Mouse (Mus musculus) hindbrain, embryonic 12.5 days (tissue): Measurements from ENCODE around the gene Mmp24. TPM values are rescaled to one million over a fixed set of nuclear protein-coding genes. Genes with fewer than 3 reads are reported as not detected.

Experiments
- ATAC-seq: fragments of 200-750 bp; cut with Nextera tagmentation; 2 replicates; pipeline ENCODE4 v1.8.0; 2017; ENCODE audit warnings: moderate TSS enrichment; ENCODE audit not compliant: low FRiP score
- H3K27ac ChIP-seq: fragments of 300-500 bp; sonication (generic); 2 replicates; pipeline ENCODE4 v1.5.1; 2016; ENCODE audit warnings: mild to moderate bottlenecking
- H3K27me3 ChIP-seq: fragments of 300-500 bp; sonication (generic); 2 replicates; pipeline ENCODE4 v1.6.1; 2016; ENCODE audit warnings: mild to moderate bottlenecking
- H3K36me3 ChIP-seq: fragments of 300-500 bp; sonication (generic); 2 replicates; pipeline ENCODE4 v1.6.1; 2016; ENCODE audit warnings: mild to moderate bottlenecking
- H3K4me1 ChIP-seq: fragments of 300-500 bp; sonication (generic); 2 replicates; pipeline ENCODE4 v1.6.1; 2016
- H3K4me2 ChIP-seq: fragments of 300-500 bp; sonication (generic); replicated peaks from 2 replicates; pipeline ENCODE4 v1.6.1; 2016; ENCODE audit warnings: mild to moderate bottlenecking
- H3K4me3 ChIP-seq: fragments of 300-500 bp; sonication (generic); 2 replicates; pipeline ENCODE4 v1.5.1; 2016; ENCODE audit warnings: mild to moderate bottlenecking
- H3K9ac ChIP-seq: fragments of 300-500 bp; sonication (generic); 2 replicates; pipeline ENCODE4 v1.6.1; 2016; ENCODE audit warnings: mild to moderate bottlenecking, moderate library complexity
- H3K9me3 ChIP-seq: fragments of 300-500 bp; sonication (generic); replicated peaks from 2 replicates; pipeline ENCODE4 v1.6.1; 2016; ENCODE audit warnings: mild to moderate bottlenecking
- WGBS: fragments of 180-500 bp; shearing (Covaris S2); methylation state at CpG from one replicate; pipeline ENCODE4 v1.1.7; 2016; 5-methylcytosine and 5-hydroxymethylcytosine counted together
- polyA plus RNA-seq: library from polyadenylated mRNA; unstranded; fragments of >200 nt; fragmentation: Nextera tagmentation; extraction: Ambion mirVana; gene quantifications from 2 replicates; pipeline ENCODE4 v1.2.1, GENCODE M21; 2016

The Mmp24 gene
- polyA plus RNA-seq, 1 experiment from 2014 or later: 6.0 TPM

GRCm38 (mm10) chr2:155745487-155745886 is 29.7 kb upstream of the Mmp24 start:
- Histone ChIP-seq H3K9ac (no peak overlapping the region), H3K4me3 (no peak overlapping the region), H3K36me3 (no peaks in the 10 kb centered on the region), H3K4me1 (no peaks in the 10 kb centered on the region), H3K27me3 (no peaks in the 10 kb centered on the region), H3K27ac (no peak overlapping the region), H3K9me3 (no peaks in the 10 kb centered on the region), H3K4me2 (no peak overlapping the region)
- 68% methylated on average over 3 of the region's 3 CpGs for WGBS
- ATAC-seq: no peak

GRCm38 (mm10) chr2:155749394-155749793 is 25.7 kb upstream of the Mmp24 start:
- Histone ChIP-seq H3K9ac (no peak overlapping the region), H3K27me3 (peaks cover 11% of the 10 kb centered on the region), H3K27ac (no peak overlapping the region), H3K4me2 (no peak overlapping the region), H3K9me3 (no peaks in the 10 kb centered on the region), H3K36me3 (no peaks in the 10 kb centered on the region), H3K4me1 (peaks cover 7% of the 10 kb centered on the region; the same call in 1 of the 2 replicates), H3K4me3 (no peak overlapping the region)
- no peak for ATAC-seq
- WGBS: 91% methylated on average over 4 of the region's 4 CpGs

- Histone ChIP-seq H3K4me1 (peaks cover 7% of the 10 kb centered on the region; the same call in 1 of the 2 replicates), H3K4me3 (peak within 1 kb of the TSS; percentile 27), H3K4me2 (peak within 1 kb of the TSS; percentile 51), H3K9ac (peak within 1 kb of the TSS; percentile 40; the same call in 1 of the 2 replicates), H3K27me3 (peaks cover 11% of the 10 kb centered on the region), H3K27ac (no peak within 1 kb of the TSS), H3K9me3 (no peaks in the 10 kb centered on the region), H3K36me3 (no peaks in the 10 kb centered on the region)
- WGBS: 2% methylated on average over 25 of the region's 25 CpGs
- no peak for ATAC-seq
Observed at GRCm38 (mm10) chr2:155751014-155751786, 23.9 kb upstream of the Mmp24 start, which contains the start of gene Procr. Procr (plus strand) TSS chr2:155751117.

GRCm38 (mm10) chr2:155755746-155756145 is 19.4 kb upstream of the Mmp24 start:
- Histone ChIP-seq H3K9me3 (no peaks in the 10 kb centered on the region), H3K4me1 (peaks cover 6% of the 10 kb centered on the region; the same call in 1 of the 2 replicates), H3K4me2 (no peak overlapping the region), H3K4me3 (no peak overlapping the region), H3K27me3 (peaks cover 9% of the 10 kb centered on the region), H3K9ac (no peak overlapping the region), H3K36me3 (no peaks in the 10 kb centered on the region), H3K27ac (no peak overlapping the region)
- WGBS: 8% methylated on average over 1 of the region's 1 CpGs
- no peak for ATAC-seq

GRCm38 (mm10) chr2:155756855-155757566 is 18.1 kb upstream of the Mmp24 start:
- H3K36me3 ChIP-seq: no peaks in the 10 kb centered on the region
- H3K4me1 ChIP-seq: no peaks in the 10 kb centered on the region
- H3K9ac ChIP-seq: no peak overlapping the region
- H3K4me3 ChIP-seq: no peak overlapping the region
- 67% methylated on average over 14 of the region's 14 CpGs for WGBS
- H3K9me3 ChIP-seq: no peaks in the 10 kb centered on the region
- no peak overlapping the region for H3K4me2 ChIP-seq
- no peak for ATAC-seq
- H3K27ac ChIP-seq: no peak overlapping the region
- no peaks in the 10 kb centered on the region for H3K27me3 ChIP-seq

- H3K4me1 ChIP-seq: no peaks in the 10 kb centered on the region
- ATAC-seq: no peak
- H3K36me3 ChIP-seq: no peaks in the 10 kb centered on the region
- H3K27me3 ChIP-seq: peaks cover 5% of the 10 kb centered on the region; the same call in 1 of the 2 replicates
- no peak overlapping the region for H3K4me2 ChIP-seq
- no peak overlapping the region for H3K9ac ChIP-seq
- 58% methylated on average over 13 of the region's 13 CpGs for WGBS
- no peaks in the 10 kb centered on the region for H3K9me3 ChIP-seq
- no peak overlapping the region for H3K27ac ChIP-seq
- no peak overlapping the region for H3K4me3 ChIP-seq
Observed at GRCm38 (mm10) chr2:155764679-155765418, 10.3 kb upstream of the Mmp24 start.

- WGBS: 60% methylated on average over 4 of the region's 4 CpGs
- no peak for ATAC-seq
Observed at GRCm38 (mm10) chr2:155773664-155774063, 1.5 kb upstream of the Mmp24 start.

GRCm38 (mm10) chr2:155774261-155774926 is 748 bp upstream of the Mmp24 start:
- WGBS: 61% methylated on average over 11 of the region's 11 CpGs
- Histone ChIP-seq H3K4me2 (peak overlapping the region; percentile 84; the same call in 1 of the 2 replicates), H3K9ac (no peak overlapping the region), H3K27me3 (peaks cover 31% of the 10 kb centered on the region), H3K4me1 (peaks cover 30% of the 10 kb centered on the region), H3K9me3 (no peaks in the 10 kb centered on the region), H3K4me3 (peak overlapping the region; percentile 74), H3K36me3 (no peaks in the 10 kb centered on the region), H3K27ac (0 out of 2 replicates have a peak overlapping the region, but pooled peaks have one; percentile 12)
- ATAC-seq: no peak

More at GRCm38 (mm10) chr2:155773664-155774063, 1.5 kb upstream of the Mmp24 start:
- Histone ChIP-seq H3K4me1 (peaks cover 24% of the 10 kb centered on the region), H3K27me3 (peaks cover 35% of the 10 kb centered on the region), H3K4me3 (no peak overlapping the region), H3K9me3 (no peaks in the 10 kb centered on the region), H3K27ac (no peak overlapping the region), H3K9ac (no peak overlapping the region), H3K36me3 (no peaks in the 10 kb centered on the region), H3K4me2 (no peak overlapping the region)

GRCm38 (mm10) chr2:155775685-155776263 is 632 bp downstream of the Mmp24 start:
- no peaks in the 10 kb centered on the region for H3K36me3 ChIP-seq
- peak overlapping the region; percentile 74 for H3K4me3 ChIP-seq
- peaks cover 35% of the 10 kb centered on the region for H3K27me3 ChIP-seq
- peak overlapping the region; percentile 90 for H3K9ac ChIP-seq
- H3K4me2 ChIP-seq: peak overlapping the region; percentile 84
- no peaks in the 10 kb centered on the region for H3K9me3 ChIP-seq
- ATAC-seq: peak; percentile 71
- peaks cover 30% of the 10 kb centered on the region for H3K4me1 ChIP-seq
- H3K27ac ChIP-seq: peak overlapping the region; percentile 87
- WGBS: 1% methylated on average over 43 of the region's 44 CpGs

- H3K4me1 ChIP-seq: peaks cover 30% of the 10 kb centered on the region
- H3K4me2 ChIP-seq: peak overlapping the region; percentile 30; the same call in 1 of the 2 replicates
- no peak overlapping the region for H3K4me3 ChIP-seq
- no peaks in the 10 kb centered on the region for H3K36me3 ChIP-seq
- no peaks in the 10 kb centered on the region for H3K9me3 ChIP-seq
- ATAC-seq: no peak
- H3K27ac ChIP-seq: no peak overlapping the region
- 72% methylated on average over 10 of the region's 10 CpGs for WGBS
- H3K9ac ChIP-seq: 0 out of 2 replicates have a peak overlapping the region, but pooled peaks have one; percentile 14
- peaks cover 35% of the 10 kb centered on the region for H3K27me3 ChIP-seq
Observed at GRCm38 (mm10) chr2:155776824-155777687, 1.9 kb downstream of the Mmp24 start.

- Histone ChIP-seq H3K27ac (no peak overlapping the region), H3K4me1 (peaks cover 30% of the 10 kb centered on the region), H3K9ac (no peak overlapping the region), H3K36me3 (no peaks in the 10 kb centered on the region), H3K4me2 (peak overlapping the region; percentile 30), H3K27me3 (peaks cover 35% of the 10 kb centered on the region), H3K9me3 (no peaks in the 10 kb centered on the region), H3K4me3 (no peak overlapping the region)
- no peak for ATAC-seq
- 64% methylated on average over 4 of the region's 4 CpGs for WGBS
Observed at GRCm38 (mm10) chr2:155777688-155777985, 2.5 kb downstream of the Mmp24 start.
